11 mouse cellular contexts compared by ENCODE assay signal in genomic region chr6:115956418-115956921, GRCm38 (mm10). TPM values are rescaled to one million over a fixed set of nuclear protein-coding genes. Genes with fewer than 3 reads are reported as not detected.
DNase-seq lines count a peak whose midpoint lies in the region; ATAC-seq and TF ChIP-seq lines count a peak whose summit lies in the region.
"Had no signal": no experiment of that assay in that cellular context is flagged by ENCODE, and none has a peak within 500 bp of the region (broad histone marks: within the 10 kb centered on the region; RNA-seq: fewer than 3 reads in every experiment).

No protein-coding gene starts in this region.

- H3K4me3 ChIP-seq in heart, adult 2 months, result no peak overlapping the region
- H3K4me3 ChIP-seq in layer of hippocampus, adult 2 months, result no peak overlapping the region
- H3K4me3 ChIP-seq in embryonic facial prominence, embryonic 10.5 days, result no peak overlapping the region
- H3K4me3 ChIP-seq in intestine, embryonic 16.5 days (ENCODE audit: low read length), result no peak overlapping the region
- H3K4me3 ChIP-seq: limb, embryonic 12.5 days; megakaryocyte, embryonic 14.5 days had no signal

- H3K27me3 ChIP-seq in heart, adult 2 months (ENCODE audit: control insufficient read depth, insufficient read depth, low read length), result no peaks in the 10 kb centered on the region
- no peaks in the 10 kb centered on the region for H3K27me3 ChIP-seq in embryonic facial prominence, embryonic 10.5 days (replicated peaks; ENCODE audit: low read depth, poor library complexity, severe bottlenecking)
- H3K27me3 ChIP-seq in intestine, embryonic 16.5 days (replicated peaks; ENCODE audit: control insufficient read depth, insufficient read depth, low read length), result no peaks in the 10 kb centered on the region
- H3K27me3 ChIP-seq: limb, embryonic 12.5 days had no signal

- DNase-seq in heart, adult 2 months, result no peak
- no peak for DNase-seq in heart, postnatal 14 days
- DNase-seq in layer of hippocampus, adult 2 months (ENCODE audit: low spot score in 2 of 2), result no peak
- no peak for DNase-seq in layer of hippocampus, adult 9-10 months (ENCODE audit: low spot score)
- DNase-seq in embryonic facial prominence, embryonic 10.5 days (ENCODE audit: low spot score), result no peak
- no peak for DNase-seq in right cerebral cortex, postnatal 4 days
- DNase-seq in spleen, postnatal 4 days (ENCODE audit: low spot score in 2 of 2), result no peak

- peaks cover 15% of the 10 kb centered on the region; the same call in 1 of the 2 replicates for H3K36me3 ChIP-seq in heart, adult 2 months (ENCODE audit: control insufficient read depth, insufficient read depth, low read length)
- H3K36me3 ChIP-seq in embryonic facial prominence, embryonic 10.5 days (replicated peaks), result peaks cover 13% of the 10 kb centered on the region
- H3K36me3 ChIP-seq in intestine, embryonic 16.5 days (ENCODE audit: control insufficient read depth, insufficient read depth, low read length), result no peaks in the 10 kb centered on the region
- H3K36me3 ChIP-seq: limb, embryonic 12.5 days had no signal

- no peak for TF ChIP-seq EP300 in heart, adult 2 months (IDR thresholded peaks at IDR 0.05; ENCODE audit: insufficient read depth, low read depth, low read length)

- intact Hi-C loops in heart, adult 2 months (cut with DNase I), result no loop called here
- intact Hi-C loops in heart, postnatal 14 days (cut with DNase I), result loop anchor here (5.0 kb wide), 1 partner anchor 104 kb away; the partner anchor contains the start of genes Ift122 and Mbd4

- H3K4me1 ChIP-seq in heart, adult 2 months (ENCODE audit: control insufficient read depth, insufficient read depth, low read length), result peaks cover 36% of the 10 kb centered on the region
- H3K4me1 ChIP-seq in embryonic facial prominence, embryonic 10.5 days, result peaks cover 66% of the 10 kb centered on the region
- peaks cover 33% of the 10 kb centered on the region for H3K4me1 ChIP-seq in intestine, embryonic 16.5 days (ENCODE audit: control insufficient read depth, insufficient read depth, low read length)

- ATAC-seq in intestine, embryonic 16.5 days, result no peak

- peak overlapping the region; percentile 93 for H3K27ac ChIP-seq in heart, adult 2 months
- no peak overlapping the region for H3K27ac ChIP-seq in layer of hippocampus, adult 2 months
- H3K27ac ChIP-seq in embryonic facial prominence, embryonic 10.5 days (replicated peaks), result peak overlapping the region; percentile 83
- H3K27ac ChIP-seq in intestine, embryonic 16.5 days (ENCODE audit: low read length), result peak overlapping the region; percentile 71

- peak; percentile 52 for TF ChIP-seq CTCF in heart, adult 2 months (IDR thresholded peaks at IDR 0.05)
- peak; percentile 47 for TF ChIP-seq CTCF in layer of hippocampus, adult 2 months (conservative IDR thresholded peaks at IDR 0.05)

- 43% methylated on average over 13 of the region's 13 CpGs for WGBS in heart, adult 2 months
- 87% methylated on average over 13 of the region's 13 CpGs for WGBS in embryonic facial prominence, embryonic 10.5 days
- WGBS in intestine, embryonic 16.5 days, result 59% methylated on average over 13 of the region's 13 CpGs

- H3K79me2 ChIP-seq in heart, adult 2 months (replicated peaks; ENCODE audit: control insufficient read depth, insufficient read depth, low read length), result no peaks in the 10 kb centered on the region

- no peak overlapping the region for H3K4me2 ChIP-seq in intestine, embryonic 16.5 days (ENCODE audit: low read depth, low read length)

- no peak overlapping the region for H3K9ac ChIP-seq in heart, adult 2 months (ENCODE audit: low read depth, low read length)
- no peak overlapping the region for H3K9ac ChIP-seq in intestine, embryonic 16.5 days (ENCODE audit: low read depth, low read length)
- H3K9ac ChIP-seq: limb, embryonic 12.5 days had no signal

- no peaks in the 10 kb centered on the region for H3K9me3 ChIP-seq in embryonic facial prominence, embryonic 10.5 days
- peaks cover 4% of the 10 kb centered on the region; the same call in 1 of the 2 replicates for H3K9me3 ChIP-seq in intestine, embryonic 16.5 days (ENCODE audit: control insufficient read depth, low read length)

- no peak for TF ChIP-seq POLR2A in heart, adult 2 months (IDR thresholded peaks at IDR 0.05; ENCODE audit: insufficient read depth, low read depth, low read length)

RNA-seq across cellular contexts. Expression of gene H1foo, which starts 11.7 kb away (rescaled TPM):
- not detected for total RNA-seq in heart, adult 2 months (2021)
- not detected in 2 replicates for polyA plus RNA-seq in heart, adult 2 months (2012; rRNA removed)
- total RNA-seq in heart, postnatal 14 days (2021), result not detected
- not detected for total RNA-seq in layer of hippocampus, adult 2 months (2021)
- polyA plus RNA-seq in embryonic facial prominence, embryonic 10.5 days (2016; fragmentation: Nextera tagmentation; extraction: Ambion mirVana), result not detected in 2 replicates
- not detected in 2 replicates for polyA plus RNA-seq in intestine, embryonic 16.5 days (2015; fragmentation: Nextera tagmentation; extraction: Ambion mirVana)
- polyA plus RNA-seq: large intestine, adult 2 months; limb, embryonic 12.5 days had no signal

RNA-seq across cellular contexts. Expression of gene Rho, which starts 24.9 kb away (rescaled TPM):
- total RNA-seq in heart, adult 2 months (2021), result under 1 TPM in 1 of 2 experiments, not detected in 1; 0.23 TPM
- 0.44 and 1.3 TPM in 2 replicates for polyA plus RNA-seq in heart, adult 2 months (2012; rRNA removed)
- under 1 TPM; 0.07 to 0.12 TPM for total RNA-seq in heart, postnatal 14 days (2021)
- 1 to 10 TPM in 1 of 2 experiments, under 1 TPM in 1; 0.49 to 1.1 TPM for total RNA-seq in layer of hippocampus, adult 2 months (2021)
- 0.33 and 0.51 TPM in 2 replicates for polyA plus RNA-seq in embryonic facial prominence, embryonic 10.5 days (2016; fragmentation: Nextera tagmentation; extraction: Ambion mirVana)
- 0.31 TPM in 1 of 2 replicates, not detected in the other for polyA plus RNA-seq in intestine, embryonic 16.5 days (2015; fragmentation: Nextera tagmentation; extraction: Ambion mirVana)

RNA-seq across cellular contexts. Expression of gene Plxnd1, which starts 38.3 kb away (rescaled TPM):
- total RNA-seq in heart, adult 2 months (2021), result 10 to 100 TPM; 58.8 to 90.6 TPM
- polyA plus RNA-seq in heart, adult 2 months (2012; rRNA removed), result 79.9 and 102 TPM in 2 replicates
- total RNA-seq in heart, postnatal 14 days (2021), result 100 to 1,000 TPM; 113 to 133 TPM
- 10 to 100 TPM; 16.6 to 24.4 TPM for total RNA-seq in layer of hippocampus, adult 2 months (2021)
- polyA plus RNA-seq in embryonic facial prominence, embryonic 10.5 days (2016; fragmentation: Nextera tagmentation; extraction: Ambion mirVana), result 26.8 and 28.1 TPM in 2 replicates
- 18.7 and 19.3 TPM in 2 replicates for polyA plus RNA-seq in intestine, embryonic 16.5 days (2015; fragmentation: Nextera tagmentation; extraction: Ambion mirVana)
